Comparison of ENCODE assay signal across 13 mouse cellular contexts in genomic region chr13:24613433-24613832, GRCm38 (mm10). TPM values are rescaled to one million over a fixed set of nuclear protein-coding genes. Genes with fewer than 3 reads are reported as not detected.
DNase-seq lines count a peak whose midpoint lies in the region; ATAC-seq and TF ChIP-seq lines count a peak whose summit lies in the region.
"Had no signal": no experiment of that assay in that cellular context is flagged by ENCODE, and none has a peak within 500 bp of the region (broad histone marks: within the 10 kb centered on the region; RNA-seq: fewer than 3 reads in every experiment).

No protein-coding gene starts in this region.

- H3K27ac ChIP-seq in liver, postnatal 0 days (ENCODE audit: low read depth), result peak overlapping the region; percentile 70; the same call in 1 of the 2 replicates
- H3K27ac ChIP-seq: embryonic facial prominence, embryonic 13.5 days had no signal

- peak; percentile 24 for DNase-seq in thymus, postnatal 14 days
- no peak for DNase-seq in thymus, postnatal 10 days (ENCODE audit: low spot score in 2 of 2)
- peak; percentile 27 for DNase-seq in liver, postnatal 0 days
- DNase-seq in splenic B cell, adult 2 months (ENCODE audit: low read depth, low spot score), result peak; percentile 94
- DNase-seq in left cerebral cortex, postnatal 4 days, result no peak
- no peak for DNase-seq in retina, embryonic 14.5 days (ENCODE audit: low spot score)
- no peak for DNase-seq in yolk sac, embryonic 10.5 days (ENCODE audit: low spot score)
- DNase-seq: cerebellum, postnatal 10 days; heart, postnatal 4 days; lung, postnatal 4 days had no signal

- ATAC-seq in erythroblast, adult 5-6 weeks (replicated peaks; ENCODE audit: low FRiP score, poor library complexity, severe bottlenecking), result peak; percentile 78
- ATAC-seq in liver, postnatal 0 days, result peak; percentile 79
- ATAC-seq: intestine, postnatal 0 days had no signal

- H3K27me3 ChIP-seq in liver, postnatal 0 days (ENCODE audit: insufficient read depth, low read length), result no peaks in the 10 kb centered on the region
- H3K27me3 ChIP-seq in splenic B cell, adult 2 months (ENCODE audit: control insufficient read depth, insufficient read depth, low read length, poor library complexity, severe bottlenecking), result no peaks in the 10 kb centered on the region

- no peaks in the 10 kb centered on the region for H3K36me3 ChIP-seq in liver, postnatal 0 days (replicated peaks; ENCODE audit: insufficient read depth, low read length)
- H3K36me3 ChIP-seq in splenic B cell, adult 2 months (ENCODE audit: control insufficient read depth, insufficient read depth, low read length, poor library complexity, severe bottlenecking), result peaks cover 5% of the 10 kb centered on the region
- H3K36me3 ChIP-seq: embryonic facial prominence, embryonic 13.5 days had no signal

- TF ChIP-seq EP300 in liver, postnatal 0 days (IDR thresholded peaks at IDR 0.05; ENCODE audit: low read depth), result peak; percentile 52; the same call in 1 of the 2 replicates

- no peak overlapping the region for H3K4me3 ChIP-seq in liver, postnatal 0 days (ENCODE audit: low read depth, low read length)
- H3K4me3 ChIP-seq: embryonic facial prominence, embryonic 13.5 days had no signal

- intact Hi-C loops in left cerebral cortex, postnatal 4 days (cut with DNase I), result no loop called here

- TF ChIP-seq CTCF in liver, postnatal 0 days (IDR thresholded peaks at IDR 0.05; ENCODE audit: low read depth), result no peak

- H3K9me3 ChIP-seq in liver, postnatal 0 days (ENCODE audit: low read length), result no peaks in the 10 kb centered on the region
- H3K9me3 ChIP-seq: embryonic facial prominence, embryonic 13.5 days had no signal

- WGBS in liver, postnatal 0 days (ENCODE audit: insufficient replicate concordance), result 51% methylated on average over 3 of the region's 3 CpGs

- no peak overlapping the region for H3K9ac ChIP-seq in liver, postnatal 0 days (replicated peaks)
- H3K9ac ChIP-seq: embryonic facial prominence, embryonic 13.5 days had no signal

- H3K4me1 ChIP-seq in liver, postnatal 0 days (ENCODE audit: insufficient read depth), result peaks cover 18% of the 10 kb centered on the region

- peak overlapping the region; percentile 38 for H3K4me2 ChIP-seq in liver, postnatal 0 days (ENCODE audit: low read depth, low read length)
- H3K4me2 ChIP-seq: embryonic facial prominence, embryonic 13.5 days had no signal

RNA-seq across cellular contexts. Expression of gene Ripor2, which starts 31.4 kb away (rescaled TPM):
- 20.2 and 21.1 TPM in 2 replicates for total RNA-seq in erythroblast, adult 5-6 weeks (2015; ENCODE audit: low replicate concordance)
- 13.3 and 18.8 TPM in 2 replicates for total RNA-seq in erythroblast, adult 5-6 weeks (2017; ENCODE audit: low replicate concordance)
- polyA plus RNA-seq in liver, postnatal 0 days (2015; fragmentation: Nextera tagmentation; extraction: Ambion mirVana), result 3.7 and 3.8 TPM in 2 replicates
- total RNA-seq in left cerebral cortex, postnatal 4 days (2021), result 10 to 100 TPM; 55.7 to 56.5 TPM

Comparison
In these comparisons a context has a peak if more than half of its experiments do, and no peak if none do; other contexts are left out.
1. DNase-seq: peak in thymus, postnatal 14 days (single experiment), liver, postnatal 0 days (single experiment) and splenic B cell, adult 2 months (single experiment); none in thymus, postnatal 10 days (0 of 2), left cerebral cortex, postnatal 4 days (single experiment), retina, embryonic 14.5 days (single experiment) and yolk sac, embryonic 10.5 days (single experiment).